Mouse (Mus musculus) retina, adult 2 months (tissue): ENCODE data around the gene Taok1.
"Not testable (repeated sequence)": the region's sequence is repeated elsewhere in the genome, so short reads cannot be mapped to it uniquely, and the experiment has no call there.

Experiments
- DNase-seq: peaks from one replicate; pipeline ENCODE4 v3.0.0-alpha.2; 2012; ENCODE audit warnings: low read depth, low spot score

Gene Taok1

DNA sequence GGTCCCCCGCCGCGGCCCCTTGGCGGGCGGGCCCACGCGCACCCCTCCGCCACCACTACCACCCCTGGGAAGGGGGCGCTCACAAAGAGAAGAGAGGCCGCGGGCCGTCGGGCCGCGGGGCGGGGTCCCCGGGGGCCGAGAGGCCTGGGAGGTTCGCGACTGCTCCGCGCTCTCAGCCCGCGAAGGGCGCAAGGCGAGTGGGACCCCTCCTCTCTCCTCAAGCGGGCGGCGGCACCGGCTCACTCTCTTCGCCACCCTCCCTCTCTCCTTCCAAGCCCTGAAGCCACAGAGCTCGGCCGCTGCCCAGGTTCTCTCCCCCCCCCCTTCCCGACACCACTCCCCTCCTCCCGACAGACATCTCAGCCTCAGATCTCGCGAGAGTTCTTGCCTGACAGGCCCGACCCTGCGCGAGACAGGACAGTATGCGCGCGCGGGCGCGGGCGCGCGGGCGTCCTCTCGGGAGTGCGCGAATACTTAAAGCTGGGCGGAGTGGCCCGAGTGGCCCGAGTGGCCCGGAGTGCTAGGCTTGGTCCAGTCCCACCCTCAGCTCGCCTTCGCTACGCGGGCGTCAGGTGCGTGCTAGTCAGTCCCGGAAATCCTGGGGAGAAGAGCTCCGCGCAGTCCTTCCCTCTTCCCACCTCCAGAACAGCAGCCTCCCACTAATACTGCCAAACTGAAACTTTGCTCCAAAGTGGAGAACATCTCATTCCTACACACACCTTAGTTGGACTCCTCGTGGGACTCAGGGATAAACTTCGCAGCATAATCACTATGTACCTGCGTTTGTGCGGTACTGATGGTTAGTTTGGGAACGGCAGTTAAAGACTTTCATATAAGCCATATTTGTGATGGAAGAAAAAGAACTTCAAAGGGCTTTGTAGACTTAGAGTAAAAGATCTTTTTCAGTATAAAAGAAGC lies at the start of gene Taok1:
TSS of gene Taok1 (minus strand) at position 278 of the 918 bp plus-strand sequence.
- DNase-seq = peak; percentile 96

DNA sequence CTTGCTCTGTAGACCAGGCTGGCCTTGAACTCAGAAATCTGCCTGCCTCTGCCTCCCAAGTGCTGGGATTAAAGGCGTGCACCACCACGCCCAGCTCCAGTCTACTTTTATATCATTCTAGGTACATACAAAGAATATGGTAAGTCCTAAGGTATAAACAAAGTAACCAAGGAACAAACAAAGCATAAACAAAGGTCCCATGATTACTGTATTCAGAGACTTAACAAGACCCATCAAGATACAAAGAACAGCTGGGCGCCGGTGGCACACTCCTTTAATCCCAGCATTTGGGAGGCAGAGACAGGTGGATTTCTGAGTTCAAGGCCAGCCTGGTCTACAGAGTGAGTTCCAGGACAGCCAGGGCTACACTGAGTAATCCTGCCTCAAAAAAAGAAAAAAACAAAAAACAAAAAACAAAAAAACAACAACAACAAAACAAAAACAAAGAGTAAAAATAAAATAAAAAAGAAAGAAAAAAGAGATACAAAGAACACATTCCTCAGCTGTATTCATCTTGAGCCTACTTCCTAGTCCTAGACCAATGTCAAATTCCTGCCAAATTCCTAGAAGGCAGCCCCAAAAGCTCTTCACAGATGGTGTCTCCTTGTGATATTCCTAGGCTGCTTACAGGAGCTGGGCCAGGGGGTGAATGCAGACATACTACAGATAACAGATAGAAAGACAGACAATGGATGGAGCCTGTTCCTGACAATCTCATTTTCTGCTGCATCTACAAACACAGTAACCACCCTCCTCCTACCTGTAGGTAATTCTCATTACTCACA lies 46.0 kb upstream of the Taok1 start:
- not testable (repeated sequence) for DNase-seq

DNA sequence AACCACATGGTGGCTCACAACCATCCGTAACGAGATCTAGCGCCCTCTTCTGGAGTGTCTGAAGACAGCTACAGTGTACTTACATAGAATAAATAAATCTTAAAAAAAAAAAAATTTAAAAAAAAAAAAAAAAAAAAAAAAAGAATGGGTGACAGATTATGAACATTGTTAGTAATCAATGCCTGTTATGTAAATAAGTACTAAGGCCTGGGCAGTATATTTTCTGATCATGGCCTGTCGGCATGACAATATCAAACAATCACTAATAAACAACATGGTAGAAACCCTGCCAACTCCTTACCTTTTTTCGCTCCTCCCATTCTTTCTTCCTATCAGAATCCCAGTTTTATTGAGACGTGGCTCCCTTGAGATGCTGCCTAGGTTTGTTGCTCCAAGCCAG lies 44.9 kb upstream of the Taok1 start:
- DNase-seq = no peak

DNA sequence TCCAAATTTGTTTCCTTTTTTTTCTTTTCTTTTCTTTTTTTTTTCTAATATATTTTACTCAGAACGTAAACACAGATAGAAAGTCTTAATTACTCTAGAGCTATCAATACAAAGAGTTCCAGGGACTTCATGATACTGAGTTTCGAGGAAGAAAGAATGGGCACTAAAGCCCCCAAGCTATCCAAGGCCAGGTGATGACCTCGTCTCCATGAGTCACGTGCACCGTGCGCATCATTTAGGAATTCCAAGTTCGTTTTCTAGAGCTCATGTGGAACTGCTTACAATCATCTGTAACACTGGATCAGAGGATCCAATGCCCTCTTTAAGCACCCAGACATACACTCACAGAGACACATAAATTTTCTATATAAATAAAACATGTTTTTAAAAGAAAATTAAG lies 41.3 kb upstream of the Taok1 start:
- DNase-seq = no peak

DNA sequence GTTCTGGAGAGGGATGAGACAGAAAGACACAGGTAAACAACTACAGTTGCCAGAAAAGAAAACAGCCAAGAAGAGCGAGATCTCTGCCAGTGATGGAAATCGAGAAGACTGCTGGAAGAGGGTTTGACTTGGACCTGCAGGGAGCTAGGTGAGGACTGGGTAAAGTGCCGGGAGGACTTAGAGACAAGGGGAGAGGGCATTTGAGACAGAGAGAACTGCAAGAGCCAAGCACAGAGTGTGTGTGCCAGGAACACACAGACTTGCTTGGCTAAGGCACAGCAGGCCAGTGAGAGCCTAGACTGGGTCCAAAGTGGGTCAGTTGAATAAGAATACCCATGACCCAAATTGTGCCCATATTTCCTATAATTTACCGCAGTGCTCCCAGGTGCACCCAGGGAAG lies 37.9 kb upstream of the Taok1 start:
- no peak for DNase-seq

DNA sequence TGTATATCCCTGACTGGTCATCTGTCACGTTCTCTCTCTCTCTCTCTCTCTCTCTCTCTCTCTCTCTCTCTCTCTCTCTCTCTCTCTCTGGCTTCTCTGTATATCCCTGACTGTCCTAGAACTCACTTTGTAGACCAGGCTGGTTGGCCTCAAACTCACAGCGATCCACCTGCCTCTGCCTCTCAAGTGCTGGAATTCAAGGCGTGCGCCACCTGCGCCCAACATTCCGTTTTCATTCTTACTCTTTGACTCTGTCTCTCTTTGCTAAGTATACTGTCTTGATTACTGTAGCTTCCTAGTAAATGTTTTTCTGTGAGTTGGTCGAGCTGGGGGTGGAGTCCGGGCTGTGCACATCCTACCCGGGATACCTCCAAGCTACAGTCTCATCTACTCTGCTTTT lies 33.8 kb upstream of the Taok1 start:
- DNase-seq = no peak

DNA sequence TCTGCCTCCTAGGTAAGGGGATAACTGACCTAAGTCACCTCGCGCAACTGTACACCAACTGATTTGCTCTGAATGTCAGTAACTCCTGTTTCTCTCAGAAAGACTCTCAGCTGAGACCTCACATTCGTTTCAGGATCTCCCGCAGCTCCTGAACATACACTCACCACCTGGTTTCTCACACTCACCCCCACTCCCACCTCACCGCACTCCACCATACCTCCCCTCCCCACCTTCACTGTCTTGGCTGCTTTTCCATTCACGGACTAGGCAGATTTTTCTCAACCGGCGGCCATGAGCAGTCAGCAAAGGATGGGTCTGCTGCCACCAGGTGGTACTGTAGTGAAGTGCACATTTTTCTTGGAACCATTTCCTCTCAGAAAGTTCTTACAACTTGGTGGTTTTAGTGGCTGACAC lies 22.6 kb upstream of the Taok1 start:
- no peak for DNase-seq

DNA sequence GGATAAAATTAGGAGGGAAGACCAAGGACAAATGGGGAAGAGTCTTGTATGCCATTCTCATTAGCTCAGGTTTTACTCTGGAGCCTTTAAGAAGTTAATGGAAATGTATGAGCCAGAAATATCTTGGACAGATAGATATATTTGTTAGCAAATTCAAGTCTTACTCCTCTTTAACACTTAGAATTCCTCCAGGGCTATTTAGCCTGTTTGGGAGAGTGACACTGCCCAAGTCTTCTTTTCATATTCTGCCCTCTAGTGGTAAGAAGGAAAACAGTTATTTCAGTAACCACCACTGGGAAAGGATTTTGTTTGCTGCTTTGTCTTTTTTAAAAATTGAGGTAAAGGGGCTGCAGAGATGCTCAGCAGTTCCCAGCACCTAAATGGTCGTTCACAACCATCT lies 21.9 kb upstream of the Taok1 start:
- no peak for DNase-seq

DNA sequence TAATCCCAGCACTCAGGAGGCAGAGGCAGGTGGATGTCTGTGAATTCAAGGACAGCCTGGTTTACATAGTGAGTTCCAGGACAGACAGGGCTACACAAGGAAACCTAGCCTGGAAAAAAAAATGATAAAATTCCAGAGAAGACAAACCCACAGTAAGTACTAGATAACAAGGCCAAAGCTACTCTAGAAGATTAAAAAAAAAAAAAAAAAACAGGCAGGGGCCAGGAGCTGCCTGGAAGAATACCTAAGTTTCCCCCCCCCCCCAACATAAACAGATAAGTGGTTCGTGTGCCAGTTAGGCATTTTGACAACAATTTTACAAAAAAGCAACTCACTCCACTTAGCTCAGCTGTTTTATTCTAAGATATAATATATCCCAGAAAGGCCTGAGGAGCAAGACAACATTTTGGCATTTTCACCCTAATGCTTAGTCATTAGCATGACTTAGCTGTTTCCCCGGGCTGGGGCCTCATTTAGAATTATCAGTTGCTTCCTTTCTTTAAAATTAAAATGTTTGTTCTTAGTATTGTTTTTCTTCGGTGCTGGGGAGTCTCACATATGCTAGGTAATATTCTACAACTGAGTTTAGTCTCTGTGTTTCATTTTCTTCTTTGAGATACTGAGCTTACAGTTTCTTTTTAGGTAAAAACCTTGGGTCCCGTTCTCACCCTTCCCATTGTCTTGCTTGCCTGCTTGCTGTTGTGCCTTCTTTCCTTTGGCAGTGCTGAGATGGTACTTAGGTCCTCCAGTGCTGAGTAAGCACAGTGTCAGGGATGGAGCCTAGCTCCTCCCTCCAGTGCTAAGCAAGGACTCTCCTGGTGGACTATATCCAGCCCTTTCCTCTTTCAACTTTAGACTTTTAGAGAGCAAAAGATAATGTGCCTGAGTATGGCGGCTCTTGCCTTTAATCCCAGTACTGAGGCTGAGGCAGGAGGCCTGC lies 19.3 kb upstream of the Taok1 start:
- no peak for DNase-seq

DNA sequence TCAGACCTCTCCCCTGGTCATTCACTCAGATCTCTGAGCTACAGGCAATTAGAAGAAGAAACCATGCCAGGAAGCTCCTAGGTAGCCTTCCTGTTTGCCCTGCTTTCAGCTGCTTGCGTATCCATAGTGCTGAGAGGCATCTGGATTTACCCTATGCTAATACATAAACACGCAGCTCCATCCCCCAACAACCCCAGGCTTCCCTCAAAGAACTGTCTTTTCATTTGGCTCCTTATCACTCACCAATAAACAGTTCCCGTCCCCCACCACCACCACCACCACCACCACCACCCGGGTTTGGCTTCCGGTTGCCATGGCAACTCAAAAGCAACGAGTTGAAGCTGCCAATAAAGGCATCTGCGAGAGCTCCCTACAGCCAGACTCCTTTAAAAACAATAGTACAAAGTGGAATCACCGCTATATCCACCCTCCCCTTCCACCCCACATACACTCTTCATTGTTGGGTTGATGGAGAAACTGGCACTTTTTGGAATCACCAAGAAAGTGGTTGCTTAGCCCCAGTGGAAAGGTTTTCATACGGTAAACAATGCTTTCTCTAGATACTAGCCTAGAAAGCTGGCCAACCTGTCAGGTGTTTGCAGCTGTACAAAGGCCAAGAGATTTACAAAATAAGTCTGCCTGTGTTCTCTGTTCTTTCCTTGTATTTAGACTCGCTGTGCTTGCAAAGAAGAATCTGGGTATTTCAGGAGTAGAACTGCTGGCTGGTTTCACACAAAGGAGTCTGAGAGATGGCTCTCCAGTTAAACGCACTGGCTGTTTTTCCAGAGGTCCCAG lies 17.6 kb upstream of the Taok1 start:
- no peak for DNase-seq

DNA sequence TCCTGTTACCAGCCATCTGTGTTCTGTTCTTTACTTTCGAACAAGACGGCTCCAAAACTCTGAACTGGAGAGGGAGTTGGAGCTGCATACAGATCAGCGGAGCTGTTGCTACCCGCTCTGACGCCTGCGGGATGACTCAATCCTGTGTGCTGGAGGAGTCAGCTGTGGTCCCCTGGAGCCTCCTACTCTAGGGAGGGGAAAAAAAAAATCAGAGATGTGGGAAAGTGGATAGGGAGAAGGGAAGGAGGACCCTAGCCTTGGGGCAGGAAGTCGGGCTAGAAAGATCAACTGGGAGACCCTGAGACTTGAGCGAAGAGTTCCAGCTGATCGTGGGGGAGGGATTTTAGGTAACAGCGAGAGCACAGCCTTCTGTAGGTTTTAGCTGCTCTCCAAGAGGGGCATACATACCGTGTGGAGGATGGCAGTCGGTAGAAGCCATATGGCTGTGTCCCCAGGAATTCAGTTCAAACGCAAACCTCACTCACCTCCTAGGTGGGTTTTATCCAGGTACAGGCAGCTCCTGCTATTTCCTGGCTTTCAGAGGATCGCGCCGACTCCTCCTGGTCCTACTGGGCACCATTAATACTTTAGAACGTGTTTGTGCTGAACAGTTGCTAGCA lies 16.9 kb upstream of the Taok1 start:
- DNase-seq = no peak

DNA sequence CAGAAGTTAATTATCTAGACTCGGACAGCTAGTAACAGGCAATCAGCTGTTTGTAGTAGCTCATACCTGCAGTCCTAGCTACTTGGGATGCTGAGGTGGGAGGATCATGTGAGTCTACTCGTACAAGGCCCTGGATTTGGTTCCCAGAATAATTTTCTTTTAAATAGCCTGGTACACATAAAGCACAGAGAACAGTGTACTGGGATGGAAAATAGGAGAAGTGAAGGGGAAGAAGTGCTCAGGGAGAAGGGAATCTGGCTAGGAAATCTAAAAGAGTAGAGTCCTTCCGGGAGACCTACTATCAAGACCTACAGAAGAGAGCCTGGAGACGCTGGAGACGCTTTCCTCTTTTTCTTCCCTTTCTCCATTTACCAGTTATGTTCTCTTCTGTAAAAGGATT lies 16.4 kb upstream of the Taok1 start:
- no peak for DNase-seq

DNA sequence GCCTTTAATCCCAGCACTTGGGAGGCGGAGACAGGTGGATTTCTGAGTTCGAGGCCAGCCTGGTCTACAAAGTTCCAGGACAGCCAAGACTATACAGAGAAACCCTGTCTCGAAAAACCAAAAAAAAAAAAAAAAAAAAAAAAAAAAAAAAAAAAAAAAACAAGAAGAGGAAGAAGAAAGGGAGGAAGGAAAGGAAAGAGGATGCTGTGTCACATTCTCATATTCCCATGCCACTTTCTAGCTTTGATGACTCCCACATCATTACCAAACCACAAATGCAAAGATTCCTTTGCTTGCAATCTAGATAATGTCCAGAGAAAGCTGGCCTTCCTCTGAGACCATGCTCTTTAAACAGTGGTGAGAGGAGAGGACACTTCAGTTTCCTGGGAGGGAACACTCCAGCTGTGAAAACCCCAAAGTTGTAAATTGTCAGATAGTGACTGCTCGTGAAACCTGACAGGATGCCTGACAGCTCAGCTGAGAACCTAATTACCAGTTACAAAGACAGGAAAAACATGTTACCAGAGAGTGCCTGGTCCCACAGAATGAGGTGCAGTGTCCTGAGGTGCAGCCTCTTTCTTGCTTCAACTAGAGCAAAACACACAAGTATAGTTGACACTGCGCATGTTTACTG lies 14.4 kb upstream of the Taok1 start:
- DNase-seq = no peak

DNA sequence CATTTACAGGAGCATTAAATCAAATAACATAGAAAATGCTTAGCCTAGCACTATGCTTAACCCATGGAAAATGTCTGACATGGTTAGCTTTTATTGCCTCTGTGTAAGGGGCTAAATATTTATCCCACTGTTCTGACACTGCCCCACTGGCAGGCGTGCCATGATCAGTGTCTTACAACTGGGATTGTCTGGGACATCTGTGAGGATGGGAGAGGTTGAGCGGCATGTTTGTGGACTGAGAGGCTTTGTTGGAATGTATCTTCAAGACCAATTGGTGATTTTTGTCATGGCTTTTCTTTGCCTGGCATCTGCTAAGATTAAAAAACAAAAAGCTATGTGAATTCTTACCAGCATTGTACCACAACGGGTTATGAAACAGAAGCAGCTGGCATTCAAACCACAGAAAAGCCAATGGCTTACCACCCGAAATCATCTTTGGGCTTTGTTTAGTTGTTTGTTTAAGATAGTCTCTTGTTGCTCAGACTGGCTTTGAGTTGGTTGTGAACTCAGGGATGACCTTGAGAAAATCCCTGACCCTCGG lies 7.5 kb upstream of the Taok1 start:
- no peak for DNase-seq

DNA sequence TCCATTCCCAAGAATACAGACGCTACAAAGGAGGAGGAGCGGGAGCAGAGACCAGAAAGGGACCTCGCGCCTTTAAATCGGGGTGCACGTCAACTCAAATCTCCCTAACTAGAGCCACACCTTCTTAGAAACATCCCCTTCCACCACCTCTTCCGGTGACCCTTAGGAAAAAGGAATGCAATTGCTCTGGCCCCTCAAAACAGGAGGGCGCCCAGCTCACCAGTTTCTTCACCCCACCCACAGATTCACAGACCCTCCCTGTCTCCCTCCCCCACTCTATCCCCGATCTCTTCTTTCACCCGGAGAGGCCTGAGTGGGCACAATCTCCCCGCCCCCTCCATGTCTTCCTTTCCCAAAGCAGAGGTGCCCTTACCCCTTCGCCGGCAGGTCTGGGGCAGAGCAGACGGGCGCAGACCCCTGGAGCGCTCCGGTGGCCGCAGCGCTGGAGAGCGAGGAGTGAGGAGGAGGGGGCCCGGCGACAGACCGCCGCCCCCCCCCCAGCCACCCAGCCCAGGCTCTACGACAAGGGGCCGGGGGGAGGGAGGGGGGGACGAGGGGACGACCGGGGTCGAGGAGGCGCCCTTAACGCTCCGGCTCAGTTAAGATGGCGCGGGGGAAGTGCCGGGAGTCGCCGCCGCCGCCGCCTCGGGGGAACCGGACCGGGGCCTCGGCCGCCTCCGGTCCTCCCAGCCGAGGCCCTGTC lies 629 bp downstream of the Taok1 start:
- no peak for DNase-seq

DNA sequence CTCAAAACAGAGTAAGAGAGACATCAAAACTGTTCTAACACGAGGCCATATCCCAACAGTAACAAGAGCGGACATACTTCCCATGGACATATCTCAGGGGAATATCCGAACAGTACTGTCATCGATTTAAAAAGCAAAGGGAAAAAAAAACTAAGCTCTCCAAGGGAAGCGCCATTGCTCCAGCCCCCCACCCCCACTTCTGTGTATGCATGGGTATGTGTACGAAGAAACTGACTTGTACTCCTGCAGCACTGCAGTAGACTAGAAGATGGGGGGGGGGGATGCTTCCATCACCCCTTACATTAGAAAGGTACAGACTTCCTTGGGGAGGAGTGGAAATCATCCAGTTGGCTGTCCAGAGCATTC lies 1.2 kb downstream of the Taok1 start:
- no peak for DNase-seq

DNA sequence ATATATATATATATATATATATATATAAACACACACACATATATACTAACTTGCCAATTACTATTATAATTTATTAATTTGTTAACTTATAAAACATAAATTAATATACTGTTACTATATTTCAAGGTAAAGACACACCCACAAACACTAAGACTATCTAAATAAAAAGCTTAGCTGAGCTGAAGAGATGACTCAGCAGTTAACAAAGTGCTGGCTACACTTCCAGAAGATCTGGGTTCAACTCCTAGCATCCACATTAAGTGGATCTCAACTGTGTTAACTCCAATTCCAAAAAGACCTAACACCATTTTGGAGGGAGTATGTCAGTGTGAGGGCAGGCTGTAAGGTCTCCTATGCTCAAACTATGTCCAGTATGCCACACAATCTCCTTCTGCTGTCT lies 10.3 kb downstream of the Taok1 start:
- no peak for DNase-seq

DNA sequence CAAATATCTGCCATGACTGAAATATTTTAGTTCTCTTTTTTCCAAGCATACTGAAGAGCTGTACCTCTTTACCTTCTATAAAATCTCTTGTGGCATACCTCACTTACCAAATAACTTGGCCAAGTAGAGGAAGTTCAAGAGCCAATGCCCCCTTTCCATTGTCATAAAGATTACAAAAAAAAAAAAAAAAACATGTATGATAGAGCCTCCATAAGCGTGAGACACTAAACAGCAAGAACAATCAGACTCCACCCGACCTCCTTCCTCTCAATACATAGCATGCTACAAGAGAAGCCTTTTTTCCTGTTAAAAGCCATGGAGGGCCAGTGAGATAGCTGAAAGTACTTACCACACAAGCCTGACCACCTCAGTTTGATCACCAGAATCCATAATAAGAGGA lies 16.2 kb downstream of the Taok1 start:
- no peak for DNase-seq

DNA sequence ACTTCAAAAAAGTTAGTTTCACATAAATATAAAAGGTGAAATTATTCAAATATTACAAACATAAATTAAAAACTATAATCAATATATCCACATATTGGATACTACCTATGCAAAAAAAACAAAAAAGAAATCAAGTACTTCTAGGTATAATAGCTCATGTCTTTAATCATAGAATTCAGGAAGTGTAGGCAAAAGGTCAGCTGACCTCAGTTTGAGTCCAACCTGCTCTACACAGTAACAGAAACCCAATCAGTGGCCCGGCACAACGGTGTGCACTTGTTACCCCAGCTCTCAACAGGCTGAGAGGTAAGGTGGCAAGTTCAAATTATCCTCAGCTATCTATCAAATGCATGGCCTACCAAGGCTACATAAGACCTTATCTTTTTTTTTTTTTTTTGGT lies 16.8 kb downstream of the Taok1 start:
- DNase-seq = no peak
